12 mouse cellular contexts compared by ENCODE assay signal in genomic region chr11:120615606-120616203, GRCm38 (mm10). TPM values are rescaled to one million over a fixed set of nuclear protein-coding genes. Genes with fewer than 3 reads are reported as not detected.
DNase-seq lines count a peak whose midpoint lies in the region; ATAC-seq and TF ChIP-seq lines count a peak whose summit lies in the region.
"Had no signal": no experiment of that assay in that cellular context is flagged by ENCODE, and none has a peak within 500 bp of the region (broad histone marks: within the 10 kb centered on the region; RNA-seq: fewer than 3 reads in every experiment).

No protein-coding gene starts in this region.

- no peak for DNase-seq in layer of hippocampus, adult 2 months (ENCODE audit: low spot score in 2 of 2)
- DNase-seq in layer of hippocampus, adult 9-11 months, result no peak
- DNase-seq in midbrain, postnatal 0 days (ENCODE audit: low spot score), result no peak
- no peak for DNase-seq in right cerebral cortex, postnatal 36 days (ENCODE audit: low spot score in 2 of 2)
- DNase-seq in lung, adult 2 months, result no peak
- DNase-seq: embryo, embryonic 11 days; gastrocnemius, postnatal 14 days had no signal

- 96% methylated on average over 11 of the region's 11 CpGs for WGBS in hindbrain, embryonic 16.5 days
- WGBS in midbrain, postnatal 0 days, result 90% methylated on average over 11 of the region's 11 CpGs
- WGBS in lung, adult 2 months, result 88% methylated on average over 11 of the region's 11 CpGs

- peak overlapping the region; percentile 58 for H3K4me2 ChIP-seq in hindbrain, embryonic 16.5 days (ENCODE audit: low read length)
- H3K4me2 ChIP-seq in midbrain, postnatal 0 days (ENCODE audit: low read depth, low read length, poor library complexity, severe bottlenecking), result 0 out of 2 replicates have a peak overlapping the region, but pooled peaks have one; percentile 1

- H3K9ac ChIP-seq in hindbrain, embryonic 16.5 days (ENCODE audit: low read depth, low read length), result peak overlapping the region; percentile 28; the same call in 1 of the 2 replicates
- no peak overlapping the region for H3K9ac ChIP-seq in midbrain, postnatal 0 days (replicated peaks; ENCODE audit: low read length, poor library complexity, severe bottlenecking)
- H3K9ac ChIP-seq: lung, embryonic 15.5 days had no signal

- no peak for TF ChIP-seq CTCF in layer of hippocampus, adult 2 months (conservative IDR thresholded peaks at IDR 0.05)
- no peak for TF ChIP-seq CTCF in cortical plate, adult 2 months (IDR thresholded peaks at IDR 0.05; ENCODE audit: extremely low read depth, insufficient read depth, low read length)
- TF ChIP-seq CTCF in midbrain, postnatal 0 days (IDR thresholded peaks at IDR 0.05), result no peak
- TF ChIP-seq CTCF in lung, adult 2 months (IDR thresholded peaks at IDR 0.05; ENCODE audit: insufficient read depth, low read length), result no peak

- ATAC-seq in hindbrain, embryonic 16.5 days, result no peak
- no peak for ATAC-seq in midbrain, postnatal 0 days (ENCODE audit: low FRiP score)
- ATAC-seq in CD4-positive, CD25-positive, alpha-beta regulatory T cell, adult 4 months, result no peak

- no peaks in the 10 kb centered on the region for H3K9me3 ChIP-seq in hindbrain, embryonic 16.5 days (ENCODE audit: control insufficient read depth, low read length)
- no peaks in the 10 kb centered on the region for H3K9me3 ChIP-seq in midbrain, postnatal 0 days (ENCODE audit: low read length)
- H3K9me3 ChIP-seq: lung, embryonic 15.5 days; neural tube, embryonic 12.5 days had no signal

- peaks cover 48% of the 10 kb centered on the region for H3K36me3 ChIP-seq in hindbrain, embryonic 16.5 days (ENCODE audit: control insufficient read depth, insufficient read depth, low read length)
- peaks cover 50% of the 10 kb centered on the region for H3K36me3 ChIP-seq in midbrain, postnatal 0 days (ENCODE audit: insufficient read depth, low read length)

- peak overlapping the region; percentile 61; the same call in 1 of the 2 replicates for H3K27ac ChIP-seq in layer of hippocampus, adult 2 months
- H3K27ac ChIP-seq in cortical plate, adult 2 months (ENCODE audit: insufficient read depth, low read length), result peak overlapping the region; percentile 10; the same call in 1 of the 2 replicates
- H3K27ac ChIP-seq in hindbrain, embryonic 16.5 days (ENCODE audit: low read depth, low read length), result no peak overlapping the region
- H3K27ac ChIP-seq in midbrain, postnatal 0 days (ENCODE audit: low read depth, low read length), result no peak overlapping the region
- H3K27ac ChIP-seq: lung, embryonic 15.5 days; neural tube, embryonic 12.5 days had no signal

- no peak for TF ChIP-seq POLR2A in cortical plate, adult 2 months (IDR thresholded peaks at IDR 0.05; ENCODE audit: extremely low read depth, insufficient read depth, low read length)
- TF ChIP-seq POLR2A in lung, adult 2 months (IDR thresholded peaks at IDR 0.05; ENCODE audit: borderline replicate concordance, extremely low read depth, low read depth, low read length), result no peak

- no peaks in the 10 kb centered on the region for H3K27me3 ChIP-seq in hindbrain, embryonic 16.5 days (replicated peaks; ENCODE audit: control insufficient read depth, insufficient read depth, low read length)
- no peaks in the 10 kb centered on the region for H3K27me3 ChIP-seq in midbrain, postnatal 0 days (ENCODE audit: insufficient read depth, low read length)
- H3K27me3 ChIP-seq: lung, embryonic 15.5 days; neural tube, embryonic 12.5 days had no signal

- H3K4me3 ChIP-seq in layer of hippocampus, adult 2 months, result no peak overlapping the region
- H3K4me3 ChIP-seq in cortical plate, adult 2 months (ENCODE audit: insufficient read depth, low read length), result 0 out of 2 replicates have a peak overlapping the region, but pooled peaks have one; percentile 8
- H3K4me3 ChIP-seq in hindbrain, embryonic 16.5 days (ENCODE audit: low read length), result no peak overlapping the region
- H3K4me3 ChIP-seq in midbrain, postnatal 0 days (ENCODE audit: low read depth, low read length), result no peak overlapping the region
- no peak overlapping the region for H3K4me3 ChIP-seq in lung, adult 2 months (replicated peaks; ENCODE audit: extremely low read depth, low read depth, low read length)
- H3K4me3 ChIP-seq: neural tube, embryonic 12.5 days had no signal

- peaks cover 5% of the 10 kb centered on the region for H3K4me1 ChIP-seq in cortical plate, adult 2 months (ENCODE audit: control insufficient read depth, insufficient read depth, low read length)
- H3K4me1 ChIP-seq in hindbrain, embryonic 16.5 days (ENCODE audit: control insufficient read depth, insufficient read depth, low read depth, low read length), result peaks cover 20% of the 10 kb centered on the region
- H3K4me1 ChIP-seq in midbrain, postnatal 0 days (ENCODE audit: insufficient read depth, low read length), result peaks cover 8% of the 10 kb centered on the region; the same call in 1 of the 2 replicates
- H3K4me1 ChIP-seq in lung, adult 2 months (ENCODE audit: control insufficient read depth, insufficient read depth, low read length), result peaks cover 4% of the 10 kb centered on the region; the same call in 1 of the 2 replicates

RNA-seq across cellular contexts. Expression of gene Pcyt2, which starts 2.0 kb away (rescaled TPM):
- total RNA-seq in layer of hippocampus, adult 2 months (2021), result 100 to 1,000 TPM; 128 to 142 TPM
- polyA plus RNA-seq in cortical plate, adult 2 months (2012; rRNA removed), result 281 and 289 TPM in 2 replicates
- polyA plus RNA-seq in hindbrain, embryonic 16.5 days (2015; fragmentation: Nextera tagmentation; extraction: Ambion mirVana), result 236 and 242 TPM in 2 replicates
- 130 and 137 TPM in 2 replicates for total RNA-seq in midbrain, postnatal 0 days (2014; rRNA removed)
- 129 and 143 TPM in 2 replicates for polyA plus RNA-seq in midbrain, postnatal 0 days (2015; fragmentation: Nextera tagmentation; extraction: Ambion mirVana)
- polyA plus RNA-seq in lung, adult 2 months (2012; rRNA removed), result 217 and 238 TPM in 2 replicates
- 100 to 1,000 TPM; 101 to 179 TPM for polyA plus RNA-seq in CD4-positive, CD25-positive, alpha-beta regulatory T cell, adult 4 months (2017; shearing (Covaris generic))

RNA-seq across cellular contexts. Expression of gene Npb, which starts 7.4 kb away (rescaled TPM):
- total RNA-seq in layer of hippocampus, adult 2 months (2021), result 1 to 10 TPM; 1.3 to 1.7 TPM
- 0.58 and 1.1 TPM in 2 replicates for polyA plus RNA-seq in cortical plate, adult 2 months (2012; rRNA removed)
- 0.99 and 1.00 TPM in 2 replicates for polyA plus RNA-seq in hindbrain, embryonic 16.5 days (2015; fragmentation: Nextera tagmentation; extraction: Ambion mirVana)
- not detected in 2 replicates for total RNA-seq in midbrain, postnatal 0 days (2014; rRNA removed)
- polyA plus RNA-seq in midbrain, postnatal 0 days (2015; fragmentation: Nextera tagmentation; extraction: Ambion mirVana), result 1.3 TPM in 2 replicates
- 2.5 and 3.0 TPM in 2 replicates for polyA plus RNA-seq in lung, adult 2 months (2012; rRNA removed)
- not detected for polyA plus RNA-seq in CD4-positive, CD25-positive, alpha-beta regulatory T cell, adult 4 months (2017; shearing (Covaris generic))
- total RNA-seq: gastrocnemius, postnatal 14 days had no signal

RNA-seq across cellular contexts. Expression of gene Sirt7, which starts 9.3 kb away (rescaled TPM):
- 10 to 100 TPM; 42.9 to 46.4 TPM for total RNA-seq in layer of hippocampus, adult 2 months (2021)
- 98.2 and 105 TPM in 2 replicates for polyA plus RNA-seq in cortical plate, adult 2 months (2012; rRNA removed)
- polyA plus RNA-seq in hindbrain, embryonic 16.5 days (2015; fragmentation: Nextera tagmentation; extraction: Ambion mirVana), result 39.4 and 41.3 TPM in 2 replicates
- total RNA-seq in midbrain, postnatal 0 days (2014; rRNA removed), result 31.3 and 39.7 TPM in 2 replicates
- 34.7 and 36.0 TPM in 2 replicates for polyA plus RNA-seq in midbrain, postnatal 0 days (2015; fragmentation: Nextera tagmentation; extraction: Ambion mirVana)
- polyA plus RNA-seq in lung, adult 2 months (2012; rRNA removed), result 75.2 and 84.1 TPM in 2 replicates
- polyA plus RNA-seq in CD4-positive, CD25-positive, alpha-beta regulatory T cell, adult 4 months (2017; shearing (Covaris generic)), result 10 to 100 TPM; 66.4 to 66.7 TPM

RNA-seq across cellular contexts. Expression of gene Anapc11, which starts 17.5 kb away (rescaled TPM):
- 10 to 100 TPM; 87.1 to 89.6 TPM for total RNA-seq in layer of hippocampus, adult 2 months (2021)
- polyA plus RNA-seq in cortical plate, adult 2 months (2012; rRNA removed), result 148 and 161 TPM in 2 replicates
- polyA plus RNA-seq in hindbrain, embryonic 16.5 days (2015; fragmentation: Nextera tagmentation; extraction: Ambion mirVana), result 194 and 203 TPM in 2 replicates
- 41.1 and 58.4 TPM in 2 replicates for total RNA-seq in midbrain, postnatal 0 days (2014; rRNA removed)
- 193 and 203 TPM in 2 replicates for polyA plus RNA-seq in midbrain, postnatal 0 days (2015; fragmentation: Nextera tagmentation; extraction: Ambion mirVana)
- 136 and 159 TPM in 2 replicates for polyA plus RNA-seq in lung, adult 2 months (2012; rRNA removed)
- polyA plus RNA-seq in CD4-positive, CD25-positive, alpha-beta regulatory T cell, adult 4 months (2017; shearing (Covaris generic)), result 100 to 1,000 TPM; 122 to 134 TPM

RNA-seq across cellular contexts. Expression of gene Alyref, which starts 17.5 kb away (rescaled TPM):
- total RNA-seq in layer of hippocampus, adult 2 months (2021), result 10 to 100 TPM; 58.0 to 66.8 TPM
- polyA plus RNA-seq in cortical plate, adult 2 months (2012; rRNA removed), result 42.1 and 46.9 TPM in 2 replicates
- 55.8 and 202 TPM in 2 replicates for polyA plus RNA-seq in hindbrain, embryonic 16.5 days (2015; fragmentation: Nextera tagmentation; extraction: Ambion mirVana)
- 70.8 and 86.9 TPM in 2 replicates for total RNA-seq in midbrain, postnatal 0 days (2014; rRNA removed)
- polyA plus RNA-seq in midbrain, postnatal 0 days (2015; fragmentation: Nextera tagmentation; extraction: Ambion mirVana), result 130 and 145 TPM in 2 replicates
- 26.1 and 29.1 TPM in 2 replicates for polyA plus RNA-seq in lung, adult 2 months (2012; rRNA removed)
- polyA plus RNA-seq in CD4-positive, CD25-positive, alpha-beta regulatory T cell, adult 4 months (2017; shearing (Covaris generic)), result 10 to 100 TPM in 1 of 2 experiments, 1 to 10 TPM in 1; 8.5 to 42.6 TPM

Comparison
In these comparisons a context has a peak if more than half of its experiments do, and no peak if none do; other contexts are left out.
1. H3K27ac ChIP-seq: peak in layer of hippocampus, adult 2 months (single experiment) and cortical plate, adult 2 months (single experiment); none in hindbrain, embryonic 16.5 days (single experiment) and midbrain, postnatal 0 days (single experiment).